Mouse (Mus musculus): Measurements from ENCODE around the gene Pank3. TPM values are rescaled to one million over a fixed set of nuclear protein-coding genes. Genes with fewer than 3 reads are reported as not detected.

Pank3 gene
- polyA plus RNA-seq, 1 experiment from 2014 or later = 25.3 TPM

DNA sequence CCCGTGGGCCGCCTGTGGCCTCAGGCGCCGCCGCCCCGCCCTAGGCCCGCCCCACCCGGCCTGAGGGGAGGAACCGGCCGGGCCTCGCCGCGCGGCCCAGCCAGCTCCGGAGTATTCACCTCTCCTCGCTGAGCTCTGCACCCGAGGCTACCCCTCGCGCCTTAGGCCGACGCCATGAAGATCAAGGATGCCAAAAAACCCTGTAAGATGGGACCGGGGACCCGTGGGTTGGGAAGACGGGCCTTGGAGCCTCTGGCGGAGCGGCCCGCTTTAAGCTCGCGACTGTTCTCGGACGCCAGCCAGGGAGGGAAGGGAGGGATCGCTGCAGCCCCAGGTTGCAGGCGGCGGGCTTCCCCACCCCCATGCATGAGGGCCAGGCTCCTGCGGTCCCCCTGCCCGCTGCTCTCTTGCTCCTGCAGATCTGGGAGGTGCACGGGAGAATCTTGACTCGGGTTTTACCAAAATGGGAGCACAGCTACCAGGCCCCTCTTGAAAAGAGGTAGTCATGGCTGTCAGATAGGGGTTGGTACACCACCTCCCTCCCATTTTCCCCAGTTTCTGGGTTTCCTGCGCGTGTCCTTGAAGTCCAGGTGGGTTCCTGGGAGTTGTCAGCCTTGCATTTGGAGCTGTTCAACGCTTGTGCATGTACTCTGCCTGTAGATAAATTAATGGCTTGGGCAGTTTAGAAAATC is 608 bp downstream of the Pank3 start:
- WGBS = under 1% methylated on average over 38 of the region's 41 CpGs
- H3K4me2 ChIP-seq = peak overlapping the region; percentile 85
- peak overlapping the region; percentile 99 for H3K9ac ChIP-seq (ENCODE audit: low read length)
- peak overlapping the region; percentile 87 for H3K27ac ChIP-seq (ENCODE audit: low read depth, low read length)
- peaks cover 9% of the 10 kb centered on the region for H3K4me1 ChIP-seq (ENCODE audit: control insufficient read depth, insufficient read depth, low read length)
- H3K27me3 ChIP-seq (ENCODE audit: control insufficient read depth, insufficient read depth, low read length) = no peaks in the 10 kb centered on the region
- peaks cover 2% of the 10 kb centered on the region; the same call in 1 of the 2 replicates for H3K36me3 ChIP-seq (ENCODE audit: control insufficient read depth, insufficient read depth, low read length)
- peak overlapping the region; percentile 96 for H3K4me3 ChIP-seq (ENCODE audit: low read depth, low read length)
- ATAC-seq (ENCODE audit: low FRiP score) = peak; percentile 88
- H3K9me3 ChIP-seq (ENCODE audit: control insufficient read depth, low read length) = no peaks in the 10 kb centered on the region
- peak; percentile 97 for DNase-seq (ENCODE audit: low spot score, missing footprints)

DNA sequence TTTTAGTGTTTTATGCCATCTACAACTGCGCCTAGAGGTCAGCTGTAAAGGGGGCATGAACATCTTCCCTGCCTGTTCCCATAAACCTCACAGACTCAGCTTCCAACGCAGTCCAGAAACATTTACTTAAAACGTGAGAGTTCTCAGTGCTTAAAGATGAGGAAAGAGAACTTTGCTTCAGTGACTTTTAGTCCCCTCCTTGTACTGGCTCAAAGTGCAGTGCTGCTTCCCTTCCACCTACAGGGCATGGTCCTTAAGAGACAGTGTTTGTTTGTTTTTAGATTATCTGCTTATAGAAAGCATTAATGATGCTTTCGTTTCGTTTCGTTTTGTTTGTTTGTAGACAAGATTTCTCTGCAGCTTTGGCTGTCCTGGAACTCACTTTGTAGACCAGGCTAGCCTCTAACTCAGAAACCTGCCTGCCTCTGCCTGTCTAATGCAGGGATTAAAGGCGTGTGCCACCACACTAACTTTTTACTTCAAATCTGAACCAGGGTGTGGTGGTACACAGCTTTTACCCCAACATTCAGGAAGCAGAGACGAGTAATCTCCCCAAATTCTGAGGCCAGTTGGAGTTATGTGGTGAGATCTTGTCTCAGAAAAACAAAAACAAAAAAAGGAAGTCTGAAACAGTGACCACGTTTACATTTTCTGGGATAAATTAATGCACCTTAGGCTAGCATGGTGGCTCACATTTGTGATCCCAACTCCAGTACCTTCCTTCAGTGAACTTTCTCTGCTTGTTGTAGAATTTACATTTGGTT is 1.6 kb downstream of the Pank3 start:
- WGBS = 75% methylated on average over 9 of the region's 9 CpGs
- H3K4me2 ChIP-seq = peak overlapping the region; percentile 85
- H3K4me3 ChIP-seq (ENCODE audit: low read depth, low read length) = peak overlapping the region; percentile 96
- no peak overlapping the region for H3K27ac ChIP-seq (ENCODE audit: low read depth, low read length)
- DNase-seq (ENCODE audit: low spot score, missing footprints) (no peak), ATAC-seq (ENCODE audit: low FRiP score) (no peak)
- peaks cover 2% of the 10 kb centered on the region; the same call in 1 of the 2 replicates for H3K36me3 ChIP-seq (ENCODE audit: control insufficient read depth, insufficient read depth, low read length)
- no peaks in the 10 kb centered on the region for H3K9me3 ChIP-seq (ENCODE audit: control insufficient read depth, low read length)
- H3K4me1 ChIP-seq (ENCODE audit: control insufficient read depth, insufficient read depth, low read length) = peaks cover 9% of the 10 kb centered on the region
- peak overlapping the region; percentile 99 for H3K9ac ChIP-seq (ENCODE audit: low read length)
- no peaks in the 10 kb centered on the region for H3K27me3 ChIP-seq (ENCODE audit: control insufficient read depth, insufficient read depth, low read length)

DNA sequence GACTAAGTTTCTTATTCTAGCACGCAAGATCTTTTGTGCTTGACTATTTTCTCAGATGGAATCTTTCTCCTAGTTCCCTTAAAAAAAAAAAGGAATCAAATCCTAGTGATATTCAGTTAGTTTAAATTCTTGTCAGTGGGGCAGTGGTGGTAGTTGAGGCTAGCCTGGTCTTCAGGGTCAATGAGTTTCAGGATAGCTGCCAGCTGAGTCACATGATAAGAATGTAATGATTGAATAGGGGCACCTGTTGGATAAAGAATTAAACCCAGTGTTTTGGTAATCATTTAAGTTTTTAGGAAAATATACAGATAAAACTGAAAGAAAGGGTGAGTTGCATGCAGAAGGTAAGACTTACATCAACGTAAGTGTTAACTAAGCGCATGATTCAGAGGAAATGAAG is 6.3 kb downstream of the Pank3 start:
- Histone ChIP-seq H3K4me3 (ENCODE audit: low read depth, low read length) (no peak overlapping the region), H3K4me2 (no peak overlapping the region), H3K27ac (ENCODE audit: low read depth, low read length) (no peak overlapping the region), H3K9ac (ENCODE audit: low read length) (no peak overlapping the region), H3K9me3 (ENCODE audit: control insufficient read depth, low read length) (no peaks in the 10 kb centered on the region), H3K27me3 (ENCODE audit: control insufficient read depth, insufficient read depth, low read length) (no peaks in the 10 kb centered on the region), H3K4me1 (ENCODE audit: control insufficient read depth, insufficient read depth, low read length) (peaks cover 7% of the 10 kb centered on the region), H3K36me3 (ENCODE audit: control insufficient read depth, insufficient read depth, low read length) (peaks cover 19% of the 10 kb centered on the region)
- WGBS = 95% methylated on average over 3 of the region's 3 CpGs
- ATAC-seq (ENCODE audit: low FRiP score) = no peak
- no peak for DNase-seq (ENCODE audit: low spot score, missing footprints)

- H3K36me3 ChIP-seq (ENCODE audit: control insufficient read depth, insufficient read depth, low read length) = peaks cover 19% of the 10 kb centered on the region
Measured at GRCm38 (mm10) chr11:35776452-35776851, 7.2 kb downstream of the Pank3 start.

DNA sequence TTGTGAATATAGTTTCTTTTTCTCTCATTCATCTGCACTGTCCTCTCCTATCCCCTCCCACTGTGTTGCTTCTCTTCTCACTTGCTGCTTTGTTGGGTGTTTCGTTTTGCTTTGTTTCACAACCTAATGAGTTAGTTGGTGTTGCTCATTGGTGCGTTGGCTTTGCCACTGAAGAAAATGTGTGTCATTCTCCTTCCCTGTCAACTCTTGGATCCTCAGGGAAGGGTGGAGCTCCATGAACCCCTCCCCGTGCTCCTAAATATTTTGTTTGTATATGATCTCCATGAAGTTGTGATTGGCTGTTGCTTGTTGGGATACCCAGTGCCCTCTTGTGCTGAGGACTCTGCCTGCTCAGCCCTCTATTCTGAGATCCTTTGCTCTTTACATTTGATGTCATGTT is 11.1 kb downstream of the Pank3 start:
- no peak for ATAC-seq (ENCODE audit: low FRiP score)
- H3K27me3 ChIP-seq (ENCODE audit: control insufficient read depth, insufficient read depth, low read length) = no peaks in the 10 kb centered on the region
- no peak overlapping the region for H3K27ac ChIP-seq (ENCODE audit: low read depth, low read length)
- no peak overlapping the region for H3K9ac ChIP-seq (ENCODE audit: low read length)
- H3K4me1 ChIP-seq (ENCODE audit: control insufficient read depth, insufficient read depth, low read length) = no peaks in the 10 kb centered on the region
- H3K4me3 ChIP-seq (ENCODE audit: low read depth, low read length) = no peak overlapping the region
- peak; percentile 44 for DNase-seq (ENCODE audit: low spot score, missing footprints)
- peaks cover 49% of the 10 kb centered on the region for H3K36me3 ChIP-seq (ENCODE audit: control insufficient read depth, insufficient read depth, low read length)
- no peaks in the 10 kb centered on the region; the same call in 1 of the 2 replicates for H3K9me3 ChIP-seq (ENCODE audit: control insufficient read depth, low read length)
- H3K4me2 ChIP-seq = no peak overlapping the region
- 92% methylated on average over 3 of the region's 3 CpGs for WGBS

More at GRCm38 (mm10) chr11:35776452-35776851, 7.2 kb downstream of the Pank3 start:
- DNase-seq (ENCODE audit: low spot score, missing footprints) = no peak
- no peaks in the 10 kb centered on the region for H3K27me3 ChIP-seq (ENCODE audit: control insufficient read depth, insufficient read depth, low read length)
- WGBS = 95% methylated on average over 3 of the region's 3 CpGs
- H3K4me2 ChIP-seq = no peak overlapping the region
- no peak for ATAC-seq (ENCODE audit: low FRiP score)
- H3K27ac ChIP-seq (ENCODE audit: low read depth, low read length) = no peak overlapping the region
- H3K4me3 ChIP-seq (ENCODE audit: low read depth, low read length) = no peak overlapping the region
- no peaks in the 10 kb centered on the region for H3K9me3 ChIP-seq (ENCODE audit: control insufficient read depth, low read length)
- H3K4me1 ChIP-seq (ENCODE audit: control insufficient read depth, insufficient read depth, low read length) = no peaks in the 10 kb centered on the region
- no peak overlapping the region for H3K9ac ChIP-seq (ENCODE audit: low read length)

DNA sequence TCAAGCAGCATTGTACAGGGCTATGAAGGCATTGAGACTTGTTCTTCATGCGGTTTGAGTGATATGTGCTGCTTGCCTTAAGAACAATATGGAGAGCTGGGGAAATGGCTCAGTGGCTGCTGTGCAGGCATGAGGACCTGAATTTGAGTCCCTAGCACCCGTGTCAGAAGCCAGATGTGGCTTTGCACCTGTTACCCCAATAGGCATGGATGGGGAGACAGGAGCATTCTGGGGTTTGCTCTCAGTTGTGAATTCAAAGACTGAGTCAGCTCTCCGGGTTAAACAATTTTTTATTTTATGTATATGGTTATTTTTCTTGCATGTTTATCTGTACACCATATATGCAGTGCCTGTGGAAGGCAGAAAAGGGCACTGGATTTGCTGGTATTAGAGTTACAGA is 13.2 kb downstream of the Pank3 start:
- DNase-seq (ENCODE audit: low spot score, missing footprints) (peak; percentile 59), ATAC-seq (ENCODE audit: low FRiP score) (no peak)
- Histone ChIP-seq H3K4me1 (ENCODE audit: control insufficient read depth, insufficient read depth, low read length) (no peaks in the 10 kb centered on the region), H3K4me3 (ENCODE audit: low read depth, low read length) (no peak overlapping the region), H3K36me3 (ENCODE audit: control insufficient read depth, insufficient read depth, low read length) (peaks cover 48% of the 10 kb centered on the region), H3K9ac (ENCODE audit: low read length) (no peak overlapping the region), H3K27me3 (ENCODE audit: control insufficient read depth, insufficient read depth, low read length) (no peaks in the 10 kb centered on the region), H3K9me3 (ENCODE audit: control insufficient read depth, low read length) (no peaks in the 10 kb centered on the region; the same call in 1 of the 2 replicates), H3K4me2 (no peak overlapping the region), H3K27ac (ENCODE audit: low read depth, low read length) (no peak overlapping the region)
- WGBS = 98% methylated on average over 3 of the region's 3 CpGs

DNA sequence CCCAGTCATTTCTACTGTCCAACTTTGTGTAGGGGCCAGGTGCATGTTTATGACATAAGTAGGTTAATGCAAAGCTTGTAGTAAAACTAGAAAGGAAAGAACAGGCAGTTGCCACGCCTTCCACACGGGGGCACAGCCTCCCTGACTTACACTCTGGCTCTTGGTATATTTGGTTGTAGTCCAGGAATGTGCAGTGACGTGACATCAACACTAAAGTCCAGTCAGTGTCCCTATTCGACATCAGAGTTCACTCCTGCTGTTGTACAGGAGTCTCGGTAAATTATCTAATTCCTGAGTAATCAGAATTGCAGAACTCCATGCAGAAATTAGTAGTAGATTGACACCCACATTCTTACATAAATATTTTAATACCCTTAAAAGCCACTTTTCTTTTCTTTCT is 13.8 kb downstream of the Pank3 start:
- Histone ChIP-seq H3K4me1 (ENCODE audit: control insufficient read depth, insufficient read depth, low read length) (no peaks in the 10 kb centered on the region), H3K36me3 (ENCODE audit: control insufficient read depth, insufficient read depth, low read length) (peaks cover 45% of the 10 kb centered on the region), H3K9ac (ENCODE audit: low read length) (no peak overlapping the region), H3K27ac (ENCODE audit: low read depth, low read length) (no peak overlapping the region), H3K27me3 (ENCODE audit: control insufficient read depth, insufficient read depth, low read length) (no peaks in the 10 kb centered on the region), H3K9me3 (ENCODE audit: control insufficient read depth, low read length) (no peaks in the 10 kb centered on the region; the same call in 1 of the 2 replicates), H3K4me3 (ENCODE audit: low read depth, low read length) (no peak overlapping the region), H3K4me2 (no peak overlapping the region)
- DNase-seq (ENCODE audit: low spot score, missing footprints) (peak; percentile 79), ATAC-seq (ENCODE audit: low FRiP score) (no peak)
- WGBS = 95% methylated on average over 5 of the region's 5 CpGs

GRCm38 (mm10) chr11:35784002-35784401 is 14.7 kb downstream of the Pank3 start:
- Histone ChIP-seq H3K27ac (ENCODE audit: low read depth, low read length) (no peak overlapping the region), H3K27me3 (ENCODE audit: control insufficient read depth, insufficient read depth, low read length) (no peaks in the 10 kb centered on the region), H3K36me3 (ENCODE audit: control insufficient read depth, insufficient read depth, low read length) (peaks cover 41% of the 10 kb centered on the region), H3K4me3 (ENCODE audit: low read depth, low read length) (no peak overlapping the region), H3K9me3 (ENCODE audit: control insufficient read depth, low read length) (no peaks in the 10 kb centered on the region; the same call in 1 of the 2 replicates), H3K4me2 (no peak overlapping the region), H3K9ac (ENCODE audit: low read length) (no peak overlapping the region), H3K4me1 (ENCODE audit: control insufficient read depth, insufficient read depth, low read length) (no peaks in the 10 kb centered on the region)
- DNase-seq (ENCODE audit: low spot score, missing footprints) = peak; percentile 44
- no peak for ATAC-seq (ENCODE audit: low FRiP score)
- WGBS = 91% methylated on average over 3 of the region's 3 CpGs

GRCm38 (mm10) chr11:35784537-35784936 is 15.3 kb downstream of the Pank3 start:
- Histone ChIP-seq H3K4me1 (ENCODE audit: control insufficient read depth, insufficient read depth, low read length) (no peaks in the 10 kb centered on the region), H3K4me3 (ENCODE audit: low read depth, low read length) (no peak overlapping the region), H3K9ac (ENCODE audit: low read length) (no peak overlapping the region), H3K27ac (ENCODE audit: low read depth, low read length) (no peak overlapping the region), H3K4me2 (no peak overlapping the region), H3K9me3 (ENCODE audit: control insufficient read depth, low read length) (no peaks in the 10 kb centered on the region; the same call in 1 of the 2 replicates), H3K27me3 (ENCODE audit: control insufficient read depth, insufficient read depth, low read length) (no peaks in the 10 kb centered on the region), H3K36me3 (ENCODE audit: control insufficient read depth, insufficient read depth, low read length) (peaks cover 40% of the 10 kb centered on the region)
- no peak for ATAC-seq (ENCODE audit: low FRiP score)
- 96% methylated on average over 4 of the region's 4 CpGs for WGBS
- DNase-seq (ENCODE audit: low spot score, missing footprints) = no peak

Data from midbrain, embryonic 11.5 days (tissue).